Mouse (Mus musculus) MEL (cell line): Measurements from ENCODE around the gene Hmg20a. TPM values are rescaled to one million over a fixed set of nuclear protein-coding genes. Genes with fewer than 3 reads are reported as not detected.

Experiments
- DNase-seq: peaks from one replicate; pipeline ENCODE4 v3.0.0; 2011; ENCODE audit warnings: low read depth, low spot score
- H3K27ac ChIP-seq: 2 replicates; pipeline ENCODE4 v1.5.1; 2012; ENCODE audit warnings: low read depth, mild to moderate bottlenecking, control low read depth, low read length, moderate library complexity; ENCODE audit not compliant: control insufficient read depth
- H3K27me3 ChIP-seq, 2 experiments: fragments of 150-350 bp in 1 of 2; sonication (generic) in 1 of 2; 2 replicates each; pipeline ENCODE4 v1.6.1; 2012; ENCODE audit warnings: low read length in 2 of 2, mild to moderate bottlenecking in 2 of 2, improper control_type of control experiment in 1 of 2, moderate library complexity in 1 of 2; ENCODE audit not compliant: insufficient read depth in 2 of 2, control insufficient read depth in 1 of 2
- H3K36me3 ChIP-seq, 2 experiments: 2 replicates each; pipeline ENCODE4 v1.6.1; 2012 to 2014; ENCODE audit warnings: low read length in 2 of 2, improper control_type of control experiment in 1 of 2, inconsistent platforms in 1 of 2, mild to moderate bottlenecking in 1 of 2; ENCODE audit not compliant: insufficient read depth in 2 of 2, control insufficient read depth in 1 of 2
- H3K4me1 ChIP-seq, 2 experiments: fragments of 150-350 bp in 1 of 2; sonication (generic) in 1 of 2; 2 replicates each; pipeline ENCODE4 v1.6.1; 2012; ENCODE audit warnings: low read length in 2 of 2, improper control_type of control experiment in 1 of 2, mild to moderate bottlenecking in 1 of 2; ENCODE audit not compliant: insufficient read depth in 2 of 2, control insufficient read depth in 1 of 2
- H3K4me3 ChIP-seq, 2 experiments: fragments of 150-350 bp in 1 of 2; sonication (generic) in 1 of 2; 2 replicates each; pipeline ENCODE4 v1.5.1; 2012; ENCODE audit warnings: low read depth in 2 of 2, low read length in 2 of 2, mild to moderate bottlenecking in 2 of 2, moderate library complexity in 2 of 2, control low read depth in 1 of 2, improper control_type of control experiment in 1 of 2; ENCODE audit not compliant: control insufficient read depth in 1 of 2, insufficient read depth in 1 of 2
- H3K79me2 ChIP-seq: 2 replicates; pipeline ENCODE4 v1.6.1; 2012; ENCODE audit warnings: mild to moderate bottlenecking, low read length, moderate library complexity; ENCODE audit not compliant: control insufficient read depth, poor library complexity, insufficient read depth
- H3K9ac ChIP-seq: 2 replicates; pipeline ENCODE4 v1.6.1; 2012; ENCODE audit warnings: low read depth, mild to moderate bottlenecking, control low read depth, low read length, moderate library complexity; ENCODE audit not compliant: control insufficient read depth, poor library complexity, severe bottlenecking
- H3K9me3 ChIP-seq: fragments of 150-350 bp; sonication (generic); replicated peaks from 2 replicates; pipeline ENCODE4 v1.6.1; 2012; ENCODE audit warnings: mild to moderate bottlenecking, low read length, improper control_type of control experiment, moderate library complexity; ENCODE audit not compliant: insufficient read depth
- BHLHE40 ChIP-seq: IDR thresholded peaks from 2 replicates; pipeline ENCODE4 v1.6.1; 2012; ENCODE audit warnings: low read depth, mild to moderate bottlenecking, inconsistent platforms, low read length, improper control_type of control experiment, borderline replicate concordance
- CHD1 ChIP-seq: IDR thresholded peaks from 2 replicates; pipeline ENCODE4 v1.6.1; 2012; ENCODE audit warnings: low read depth, mild to moderate bottlenecking, inconsistent platforms, low read length, improper control_type of control experiment
- CHD2 ChIP-seq: IDR thresholded peaks from 2 replicates; pipeline ENCODE4 v1.6.1; 2011; ENCODE audit warnings: low read length, improper control_type of control experiment
- CTCF ChIP-seq, 3 experiments: IDR thresholded peaks in 2 of 3; conservative IDR thresholded peaks in 1 of 3; 2 replicates each; pipeline ENCODE4 v1.5.1; 2011 to 2012; ENCODE audit warnings: low read length in 3 of 3, low read depth in 2 of 3, mild to moderate bottlenecking in 2 of 3, improper control_type of control experiment in 1 of 3, inconsistent platforms in 1 of 3, mixed read lengths in 1 of 3, moderate library complexity in 1 of 3; ENCODE audit not compliant: control insufficient read depth in 1 of 3, insufficient read depth in 1 of 3, poor library complexity in 1 of 3, severe bottlenecking in 1 of 3
- EP300 ChIP-seq, 2 experiments: IDR thresholded peaks; 2 replicates each; pipeline ENCODE4 v1.6.1; 2011; ENCODE audit warnings: improper control_type of control experiment in 2 of 2, low read length in 2 of 2, low read depth in 1 of 2, mild to moderate bottlenecking in 1 of 2
- HCFC1 ChIP-seq: IDR thresholded peaks from 2 replicates; pipeline ENCODE4 v1.6.1; 2012; ENCODE audit warnings: low read depth, mild to moderate bottlenecking, inconsistent platforms, low read length, improper control_type of control experiment, moderate library complexity
- MAFK ChIP-seq: IDR thresholded peaks from 2 replicates; pipeline ENCODE4 v1.6.1; 2011; ENCODE audit warnings: low read depth, mild to moderate bottlenecking, low read length, improper control_type of control experiment, borderline replicate concordance
- MAX ChIP-seq: IDR thresholded peaks from 2 replicates; pipeline ENCODE4 v1.6.1; 2011; ENCODE audit warnings: low read length, improper control_type of control experiment
- MAZ ChIP-seq: IDR thresholded peaks from 2 replicates; pipeline ENCODE4 v1.6.1; 2012; ENCODE audit warnings: low read depth, mild to moderate bottlenecking, inconsistent platforms, low read length, improper control_type of control experiment
- POLR2AphosphoS2 ChIP-seq: IDR thresholded peaks from 2 replicates; pipeline ENCODE4 v1.6.1; 2011; ENCODE audit warnings: low read length, improper control_type of control experiment
- RCOR1 ChIP-seq: IDR thresholded peaks from 2 replicates; pipeline ENCODE4 v1.6.1; 2012; ENCODE audit warnings: low read depth, mild to moderate bottlenecking, inconsistent platforms, low read length, improper control_type of control experiment
- TAL1 ChIP-seq: IDR thresholded peaks from 2 replicates; pipeline ENCODE4 v1.6.1; 2012; ENCODE audit warnings: mild to moderate bottlenecking, inconsistent platforms, low read length, moderate library complexity, mixed read lengths
- TBP ChIP-seq: IDR thresholded peaks from 2 replicates; pipeline ENCODE4 v1.8.0; 2011; ENCODE audit warnings: low read depth, low read length, improper control_type of control experiment
- UBTF ChIP-seq: IDR thresholded peaks from 2 replicates; pipeline ENCODE4 v1.6.1; 2012; ENCODE audit warnings: low read depth, mild to moderate bottlenecking, inconsistent platforms, low read length, improper control_type of control experiment, moderate library complexity, borderline replicate concordance; ENCODE audit not compliant: insufficient read depth
- USF2 ChIP-seq, 2 experiments: IDR thresholded peaks; 2 replicates each; pipeline ENCODE4 v1.6.1; 2011 to 2012; ENCODE audit warnings: improper control_type of control experiment in 2 of 2, low read length in 2 of 2, borderline replicate concordance in 1 of 2, inconsistent platforms in 1 of 2, low read depth in 1 of 2, mild to moderate bottlenecking in 1 of 2; ENCODE audit not compliant: insufficient read depth in 1 of 2
- ZC3H11A ChIP-seq: IDR thresholded peaks from 2 replicates; pipeline ENCODE4 v1.6.1; 2012; ENCODE audit warnings: low read depth, mild to moderate bottlenecking, inconsistent platforms, low read length, improper control_type of control experiment
- polyA plus RNA-seq, 2 experiments: library from polyadenylated mRNA; stranded (reverse) in 1 of 2; unstranded in 1 of 2; fragments of >175 nt in 1 of 2; fragments of >200 nt in 1 of 2; gene quantifications; 2 replicates each; pipeline versions ENCODE4 v1.2.1 to v1.2.4; 2012; ENCODE audit warnings: low replicate concordance in 2 of 2, low read depth in 1 of 2; ENCODE audit not compliant: insufficient read length in 2 of 2, insufficient read depth in 1 of 2, missing spikeins in 1 of 2
- total RNA-seq: library from RNA; depleted of rRNA; stranded (reverse); fragments of 300-350 nt; gene quantifications from 2 replicates; pipeline ENCODE4 v1.2.3, GENCODE M21; 2012

Hmg20a gene
- total and polyA plus RNA-seq, 3 experiments = 12.6 to 23.6 TPM; not detected in 1

DNA sequence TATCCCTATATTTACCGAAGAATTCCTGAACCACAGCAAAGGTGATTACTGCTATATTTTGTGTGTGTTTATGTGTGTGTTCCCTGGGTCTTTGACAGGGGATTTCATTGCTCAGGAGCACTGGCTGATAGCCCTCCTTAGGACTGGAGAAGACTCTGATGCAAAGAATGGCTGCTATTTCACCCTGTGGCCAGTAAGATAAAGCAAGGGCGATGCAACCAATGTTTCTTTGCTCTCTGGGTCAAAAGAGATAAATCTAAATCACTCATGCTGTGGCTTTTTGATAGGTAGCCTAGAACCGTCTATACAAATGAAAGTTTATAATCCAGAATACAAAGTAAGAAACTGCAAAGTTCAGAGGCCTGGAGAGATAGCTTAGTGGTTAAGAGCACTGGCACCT, 69.2 kb downstream of the Hmg20a start:
- TF ChIP-seq RCOR1 = peak; percentile 53; the same call in 1 of the 2 replicates
- TF ChIP-seq ZC3H11A = no peak
- 0 out of 2 replicates have a peak, but pooled peaks have one; percentile 14 for TF ChIP-seq TBP
- no peak for TF ChIP-seq BHLHE40
- no peak for TF ChIP-seq MAZ
- TF ChIP-seq HCFC1 = no peak
- no peak for TF ChIP-seq POLR2AphosphoS2
- TF ChIP-seq CTCF (IDR thresholded peaks at IDR 0.05 in 2 of 3, conservative IDR thresholded peaks at IDR 0.05 in 1 of 3; ENCODE audit: control insufficient read depth in 1 of 3, insufficient read depth in 1 of 3, low read depth in 2 of 3, low read length in 3 of 3, poor library complexity in 1 of 3, severe bottlenecking in 1 of 3) = no peak
- TF ChIP-seq CHD1 = no peak
- TF ChIP-seq UBTF = no peak
- TF ChIP-seq MAX = no peak
- TF ChIP-seq EP300 (IDR thresholded peaks at IDR 0.05; ENCODE audit: low read depth in 1 of 2, low read length in 2 of 2) = 0 out of 4 replicates have a peak, but pooled peaks of 1 of the 2 experiments have one; percentile 28
- no peak for TF ChIP-seq TAL1
- Histone ChIP-seq H3K36me3 (peaks cover 0 to 5% of the 10 kb centered on the region in 2 experiments; a peak in 2 of 4 replicates), H3K27ac (no peak overlapping the region)

DNA sequence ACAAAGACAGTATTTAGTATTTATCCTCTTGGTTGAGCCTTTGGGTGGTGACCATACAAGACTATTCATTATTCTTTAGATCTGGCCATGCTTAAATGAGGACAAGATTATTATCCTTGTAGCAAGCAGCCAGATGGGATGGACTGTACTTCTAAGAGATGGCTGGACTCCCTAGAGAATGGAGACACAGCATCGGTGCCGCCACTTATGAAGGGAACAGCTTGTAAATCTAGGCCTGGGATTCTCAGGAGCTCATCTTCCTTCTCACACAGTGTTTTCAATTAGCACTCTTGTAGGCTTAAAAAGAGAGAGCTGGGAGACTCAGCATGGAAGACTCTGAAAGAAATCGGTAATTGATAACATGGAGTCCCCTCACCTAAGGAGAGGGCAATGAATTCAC, 74.0 kb downstream of the Hmg20a start:
- TF ChIP-seq ZC3H11A (no peak), TBP (no peak), MAFK (no peak), MAX (no peak), CHD2 (no peak), USF2 (IDR thresholded peaks at IDR 0.05; ENCODE audit: borderline replicate concordance in 1 of 2, insufficient read depth in 1 of 2, low read depth in 1 of 2, low read length in 2 of 2) (no peak)
- peaks cover 0 to 5% of the 10 kb centered on the region in 2 experiments; a peak in 2 of 4 replicates for H3K36me3 ChIP-seq

More for the DNA sequence above, 69.2 kb downstream of the Hmg20a start:
- H3K79me2 ChIP-seq = no peaks in the 10 kb centered on the region
- no peaks in the 10 kb centered on the region for H3K27me3 ChIP-seq
- peak; percentile 15 for DNase-seq
- no peak overlapping the region for H3K9ac ChIP-seq
- no peaks in the 10 kb centered on the region for H3K4me1 ChIP-seq
- H3K9me3 ChIP-seq = no peaks in the 10 kb centered on the region
- H3K4me3 ChIP-seq = no peak overlapping the region

More for the DNA sequence above, 74.0 kb downstream of the Hmg20a start:
- no peaks in the 10 kb centered on the region for H3K79me2 ChIP-seq
- no peak for DNase-seq
- H3K27ac ChIP-seq = no peak overlapping the region
- H3K27me3 ChIP-seq = no peaks in the 10 kb centered on the region
- H3K9ac ChIP-seq = no peak overlapping the region
- no peaks in the 10 kb centered on the region for H3K4me1 ChIP-seq
- H3K9me3 ChIP-seq = no peaks in the 10 kb centered on the region
- no peak overlapping the region for H3K4me3 ChIP-seq
